Mouse (Mus musculus) left cerebral cortex, adult 9 months (tissue): ENCODE measurements around the gene Osbpl6.

Experiments
- DNase-seq, 2 experiments: peaks; one replicate each; pipeline ENCODE4 v3.0.0; 2022; ENCODE audit warnings: low spot score in 2 of 2

The Osbpl6 gene

GRCm38 (mm10) chr2:76647883-76648570 lies 241.7 kb downstream of the Osbpl6 start, which contains the start of the genes Prkra and Pjvk:
Gene Prkra (minus strand): TSS chr2:76648015.
Gene Pjvk (plus strand): TSS chr2:76648476.
- peak; percentile 94 for DNase-seq

- no peak for DNase-seq
Observed at GRCm38 (mm10) chr2:76648666-76649141, 242.4 kb downstream of the Osbpl6 start.
